Mouse (Mus musculus) cerebellum, adult 2 months (tissue): ENCODE results near the gene Tmcc3.

Experiments
- CTCF ChIP-seq: fragments of 200-500 bp; IDR thresholded peaks from 2 replicates; pipeline ENCODE4 v1.5.1; 2011; ENCODE audit warnings: low read depth, mild to moderate bottlenecking, control low read depth, low read length, moderate library complexity, borderline replicate concordance; ENCODE audit not compliant: insufficient read depth
- POLR2A ChIP-seq: fragments of 200-500 bp; IDR thresholded peaks from 2 replicates; pipeline ENCODE4 v1.6.1; 2011; ENCODE audit warnings: low read length, control low read depth, borderline replicate concordance; ENCODE audit not compliant: insufficient read depth

DNA sequence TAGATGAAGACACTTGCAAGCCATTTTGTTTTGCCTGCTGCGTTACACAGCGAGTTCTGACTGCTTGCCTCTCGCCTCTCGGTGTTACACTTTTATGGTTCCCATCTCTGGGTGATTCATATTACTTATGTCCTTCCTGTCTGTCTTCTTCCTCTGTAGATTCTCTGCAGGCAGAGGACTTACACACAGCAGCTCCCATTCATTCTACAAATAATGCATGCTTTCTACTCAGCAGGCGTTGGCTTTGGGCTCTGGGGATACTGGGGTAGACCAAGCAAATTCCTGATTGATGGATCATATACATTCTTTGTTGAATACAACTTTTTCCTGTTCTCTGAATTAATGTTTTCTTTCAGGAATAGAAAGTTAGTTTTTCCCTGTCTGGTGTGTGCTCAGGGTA, 161.8 kb downstream of the Tmcc3 start:
- TF ChIP-seq POLR2A (no peak), CTCF (no peak)
